Mouse (Mus musculus) bone marrow macrophage, adult 2 months (primary cell): Measurements from ENCODE around the gene Gja5.

Source experiments
- CTCF ChIP-seq: IDR thresholded peaks from 2 replicates; pipeline ENCODE4 v1.5.1; 2012; ENCODE audit warnings: low read depth, mild to moderate bottlenecking, low read length, moderate library complexity
- POLR2A ChIP-seq: IDR thresholded peaks from 2 replicates; pipeline ENCODE4 v1.6.1; 2012; ENCODE audit warnings: mild to moderate bottlenecking, low read depth, low read length, borderline replicate concordance

DNA sequence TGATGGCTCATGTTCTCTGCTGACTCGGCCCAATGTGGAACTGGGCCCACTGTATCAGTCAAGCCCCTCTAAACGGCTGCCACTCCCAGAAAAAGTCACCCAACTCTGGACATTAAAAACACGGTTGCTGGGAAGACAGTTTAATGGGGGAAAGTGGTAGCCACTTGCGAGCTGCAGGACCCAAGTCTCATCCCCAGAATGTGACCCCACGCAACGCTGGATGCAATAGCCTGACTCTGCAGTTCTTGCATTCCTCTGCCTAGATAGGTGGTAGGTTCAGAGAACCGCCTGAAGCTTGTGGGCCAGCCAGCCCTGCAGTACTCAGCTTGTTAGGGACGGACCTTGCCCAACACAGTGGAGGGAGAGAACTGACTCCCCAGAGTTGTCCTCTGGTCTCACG lies 25.0 kb upstream of the Gja5 start:
- no peak for TF ChIP-seq CTCF
- no peak for TF ChIP-seq POLR2A
